Mouse (Mus musculus): ENCODE measurements around the gene Tdrd5. TPM values are rescaled to one million over a fixed set of nuclear protein-coding genes. Genes with fewer than 3 reads are reported as not detected.

The Tdrd5 gene
- total and polyA plus RNA-seq, 3 experiments = 3.4 to 4.1 TPM; not detected in 1

- TF ChIP-seq EP300 (IDR thresholded peaks at IDR 0.05; ENCODE audit: low read depth in 1 of 2, low read length in 2 of 2) = peak; percentile 75 to 87; a peak in 3 of 4 replicates
- TF ChIP-seq NELFE (IDR thresholded peaks at IDR 0.05; ENCODE audit: low read depth, low read length) = no peak
- peak; percentile 94 for TF ChIP-seq RCOR1 (IDR thresholded peaks at IDR 0.05; ENCODE audit: low read depth, low read length)
- TF ChIP-seq USF1 (IDR thresholded peaks at IDR 0.05; ENCODE audit: low read depth, low read length) = no peak
- TF ChIP-seq ELF1 (IDR thresholded peaks at IDR 0.05; ENCODE audit: low read depth, low read length) = no peak
- TF ChIP-seq ZNF384 (IDR thresholded peaks at IDR 0.05; ENCODE audit: low read depth, low read length) = no peak
- peak; percentile 66 for TF ChIP-seq MYB (IDR thresholded peaks at IDR 0.05; ENCODE audit: low read depth, low read length)
- no peak for TF ChIP-seq POLR2A (IDR thresholded peaks at IDR 0.05; ENCODE audit: control insufficient read depth in 1 of 2, insufficient read depth in 1 of 2, low read depth in 1 of 2, low read length in 2 of 2, poor library complexity in 1 of 2)
- TF ChIP-seq SIN3A (IDR thresholded peaks at IDR 0.05; ENCODE audit: low read length) = peak; percentile 45
- peak; percentile 83 for TF ChIP-seq ETS1 (IDR thresholded peaks at IDR 0.05; ENCODE audit: low read depth, low read length)
- no peak for TF ChIP-seq GABPA (IDR thresholded peaks at IDR 0.05; ENCODE audit: low read depth, low read length)
- TF ChIP-seq BHLHE40 (IDR thresholded peaks at IDR 0.05; ENCODE audit: borderline replicate concordance, low read depth, low read length) = peak; percentile 60; the same call in 1 of the 2 replicates
- TF ChIP-seq ZC3H11A (IDR thresholded peaks at IDR 0.05; ENCODE audit: low read depth, low read length) = no peak
- no peak for TF ChIP-seq MEF2A (IDR thresholded peaks at IDR 0.05; ENCODE audit: extremely low read depth, insufficient replicate concordance, low read depth, low read length, poor library complexity, severe bottlenecking)
- TF ChIP-seq MYC (IDR thresholded peaks at IDR 0.05; ENCODE audit: low read depth, low read length) = no peak
- TF ChIP-seq TCF12 (IDR thresholded peaks at IDR 0.05; ENCODE audit: low read depth, low read length) = peak; percentile 78
- no peak for TF ChIP-seq ZKSCAN1 (IDR thresholded peaks at IDR 0.05; ENCODE audit: low read depth, low read length)
- TF ChIP-seq CHD2 (IDR thresholded peaks at IDR 0.05; ENCODE audit: low read length) = no peak
- no peak for TF ChIP-seq NRF1 (IDR thresholded peaks at IDR 0.05; ENCODE audit: insufficient read depth, low read depth, low read length, poor library complexity, severe bottlenecking)
- no peak for TF ChIP-seq KAT2A (conservative IDR thresholded peaks at IDR 0.05; ENCODE audit: low read depth, low read length)
- peak; percentile 36; the same call in 1 of the 2 replicates for TF ChIP-seq MAFK (IDR thresholded peaks at IDR 0.05; ENCODE audit: borderline replicate concordance, low read depth, low read length)
- peak; percentile 57; the same call in 1 of the 2 replicates for TF ChIP-seq GATA1 (IDR thresholded peaks at IDR 0.05; ENCODE audit: low read depth, low read length)
- TF ChIP-seq POLR2AphosphoS2 (IDR thresholded peaks at IDR 0.05; ENCODE audit: low read length) = no peak
- no peak for TF ChIP-seq ZMIZ1 (IDR thresholded peaks at IDR 0.05; ENCODE audit: low read depth, low read length)
- peak; percentile 61 for TF ChIP-seq TAL1 (IDR thresholded peaks at IDR 0.05; ENCODE audit: low read length)
- Histone ChIP-seq H3K9me3 (replicated peaks; ENCODE audit: insufficient read depth, low read length) (no peaks in the 10 kb centered on the region), H3K27ac (ENCODE audit: control insufficient read depth, low read depth, low read length) (peak overlapping the region; percentile 40; the same call in 1 of the 2 replicates), H3K79me2 (ENCODE audit: control insufficient read depth, insufficient read depth, low read length, poor library complexity) (no peaks in the 10 kb centered on the region), H3K27me3 (ENCODE audit: control insufficient read depth in 1 of 2, insufficient read depth in 2 of 2, low read length in 2 of 2) (no peaks in the 10 kb centered on the region), H3K4me1 (ENCODE audit: control insufficient read depth in 1 of 2, insufficient read depth in 2 of 2, low read length in 2 of 2) (peaks cover 11 to 13% of the 10 kb centered on the region in 2 experiments), H3K4me3 (ENCODE audit: control insufficient read depth in 1 of 2, insufficient read depth in 1 of 2, low read depth in 2 of 2, low read length in 2 of 2) (no peak overlapping the region), H3K9ac (ENCODE audit: control insufficient read depth, low read depth, low read length, poor library complexity, severe bottlenecking) (0 out of 2 replicates have a peak overlapping the region, but pooled peaks have one; percentile 13), H3K36me3 (ENCODE audit: control insufficient read depth in 1 of 2, insufficient read depth in 2 of 2, low read length in 2 of 2) (peaks cover 0 to 22% of the 10 kb centered on the region in 2 experiments; a peak in 2 of 4 replicates)
- peak; percentile 82 for DNase-seq (ENCODE audit: low read depth, low spot score)
These were observed 19.3 kb downstream of the Tdrd5 start for GRCm38 (mm10) chr1:156284207-156284606.

Measured in MEL (cell line).